Mouse (Mus musculus) liver, adult (tissue): ENCODE measurements around the gene Nacc1.

Experiments used
- GATA4 ChIP-seq: IDR thresholded peaks from 2 replicates; pipeline ENCODE4 v1.6.1; 2014; ENCODE audit warnings: mild to moderate bottlenecking, low read length; ENCODE audit not compliant: insufficient replicate concordance

The Nacc1 gene

DNA sequence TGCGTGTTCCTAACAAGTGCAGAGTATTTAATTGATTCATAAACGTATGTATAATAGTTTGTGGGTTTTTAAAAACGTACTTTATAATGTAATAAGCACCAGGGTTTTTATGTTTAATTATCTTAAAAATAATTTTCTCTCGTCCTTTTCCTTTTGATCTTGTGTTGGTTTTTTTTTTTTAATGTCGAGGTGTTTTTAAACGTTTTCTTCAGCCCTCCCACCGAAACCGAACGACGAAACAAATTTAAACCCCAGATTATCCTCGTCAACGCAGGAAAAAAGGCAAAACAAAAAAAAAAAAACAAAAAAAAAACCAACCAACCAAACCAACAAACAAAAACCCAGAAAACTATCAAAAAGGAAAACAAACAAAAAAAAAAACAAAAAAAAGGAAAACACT is 18.3 kb upstream of the Nacc1 start:
- TF ChIP-seq GATA4 = no peak

DNA sequence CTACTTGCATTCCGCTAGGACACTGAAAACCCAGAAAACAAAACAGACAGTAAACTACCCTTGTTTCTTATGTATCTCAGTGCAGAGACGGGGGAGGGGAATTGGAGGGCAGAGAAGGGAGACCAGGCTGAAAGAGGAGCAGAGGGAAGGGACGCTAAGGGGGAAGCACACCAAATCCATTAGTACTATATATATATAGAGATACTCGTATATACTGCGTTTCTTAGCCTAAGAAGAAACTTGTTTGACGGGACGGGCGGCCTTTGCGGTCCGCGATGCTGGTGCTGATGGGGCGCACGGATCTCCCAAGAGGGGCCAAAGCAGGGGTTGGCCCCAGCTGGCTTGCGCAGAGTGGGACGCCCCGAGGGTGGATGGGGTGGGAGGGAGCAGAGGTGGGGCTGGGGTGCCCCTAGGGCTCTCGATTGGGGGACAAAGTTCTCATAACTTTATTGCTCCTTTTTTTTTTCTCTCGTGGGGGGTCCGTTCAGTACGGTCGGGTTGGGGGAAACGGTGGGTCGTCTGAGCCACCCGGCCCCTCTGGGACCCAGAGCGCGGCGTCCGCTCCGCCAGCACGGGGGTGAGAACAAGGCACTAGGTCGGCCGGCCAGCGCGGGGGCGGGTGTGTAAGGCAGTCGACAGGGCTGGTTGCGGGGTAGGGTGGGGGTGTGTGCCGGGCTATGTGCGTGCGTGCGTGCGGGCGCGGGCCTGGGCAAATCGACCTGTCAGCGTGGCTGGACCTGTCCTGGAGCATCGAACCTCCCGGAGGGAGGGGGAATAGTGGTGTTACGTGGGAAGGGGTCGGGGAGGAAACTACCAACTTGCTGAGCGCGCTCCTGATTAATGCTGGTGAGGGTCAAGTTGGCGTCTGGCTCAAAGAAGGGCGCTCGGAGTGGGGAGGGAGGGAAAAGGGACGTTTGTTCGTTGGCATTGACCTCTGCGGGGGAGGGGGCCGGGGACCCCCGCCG is 17.5 kb upstream of the Nacc1 start:
- no peak for TF ChIP-seq GATA4

- TF ChIP-seq GATA4 = no peak
These were observed 16.7 kb upstream of the Nacc1 start for GRCm38 (mm10) chr8:84704356-84704755.

GRCm38 (mm10) chr8:84703466-84704249 is 16.0 kb upstream of the Nacc1 start:
- no peak for TF ChIP-seq GATA4

DNA sequence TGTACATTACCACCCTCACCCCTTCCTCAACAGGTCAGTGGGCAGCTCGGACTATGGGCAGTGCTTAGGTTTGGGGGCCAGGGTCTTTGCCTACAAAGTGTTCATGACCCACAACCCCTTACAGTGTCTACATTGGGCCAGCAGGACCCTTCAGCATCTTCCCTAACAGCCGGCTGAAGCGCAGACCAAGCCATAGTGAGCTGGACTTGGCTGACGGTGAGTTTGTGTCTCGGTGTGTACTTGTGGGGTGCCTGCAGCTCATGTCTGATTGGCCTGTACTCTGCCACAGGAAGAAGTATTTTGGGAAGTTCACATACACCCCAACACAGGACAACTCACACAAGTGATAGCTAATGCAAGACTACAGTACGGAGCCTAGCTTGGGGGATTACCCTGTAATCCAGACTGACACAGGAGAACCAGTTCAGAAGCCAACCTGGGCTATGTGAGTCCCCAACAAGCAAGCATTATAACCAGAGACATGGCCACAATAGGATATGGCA is 15.4 kb upstream of the Nacc1 start:
- no peak for TF ChIP-seq GATA4

DNA sequence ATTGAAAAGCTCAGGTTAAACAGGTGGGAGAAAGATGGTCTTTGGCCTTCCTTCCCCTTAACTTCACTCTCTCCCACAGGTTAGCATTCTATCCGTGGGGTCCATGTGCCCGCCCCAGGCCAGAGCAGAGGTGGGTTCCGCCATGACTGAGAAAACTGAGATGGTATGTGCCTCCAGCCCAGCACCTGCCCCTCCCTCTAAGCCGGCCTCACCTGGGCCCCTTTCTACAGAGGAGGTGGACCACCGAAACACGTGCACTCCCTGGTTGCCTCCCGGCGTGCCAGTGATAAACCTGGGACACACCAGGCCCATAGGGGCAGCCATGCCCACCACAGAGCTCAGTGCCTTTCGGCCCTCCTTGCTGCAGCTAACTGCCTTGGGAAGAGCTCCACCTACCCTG is 14.9 kb upstream of the Nacc1 start:
- TF ChIP-seq GATA4 = no peak

GRCm38 (mm10) chr8:84700941-84701911 is 13.6 kb upstream of the Nacc1 start, which contains the start of gene Lyl1:
TSS of gene Lyl1 (plus strand) at chr8:84701457.
- peak; percentile 100 for TF ChIP-seq GATA4

DNA sequence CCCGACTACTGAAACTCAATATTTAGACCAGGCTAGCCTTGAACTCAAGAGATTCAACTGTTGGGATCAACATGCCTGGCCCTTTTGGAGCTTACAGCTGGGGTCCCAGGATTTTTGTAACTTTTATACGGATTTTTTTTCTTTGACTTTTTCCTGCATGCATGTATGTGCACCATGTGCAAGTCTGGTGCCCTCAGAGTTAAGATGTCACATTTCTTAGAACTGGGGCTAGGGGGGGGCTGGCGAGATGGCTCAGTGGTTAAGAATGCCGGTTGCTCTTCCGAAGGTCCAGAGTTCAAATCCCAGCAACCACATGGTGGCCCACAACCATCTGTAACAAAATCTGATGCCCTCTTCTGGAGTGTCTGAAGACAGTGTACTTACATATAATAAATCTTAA is 12.9 kb upstream of the Nacc1 start:
- no peak for TF ChIP-seq GATA4

- TF ChIP-seq GATA4 = no peak
These were observed 12.2 kb upstream of the Nacc1 start for GRCm38 (mm10) chr8:84699861-84700322.

- TF ChIP-seq GATA4 = no peak
These were observed 11.3 kb upstream of the Nacc1 start for GRCm38 (mm10) chr8:84698929-84699401.

DNA sequence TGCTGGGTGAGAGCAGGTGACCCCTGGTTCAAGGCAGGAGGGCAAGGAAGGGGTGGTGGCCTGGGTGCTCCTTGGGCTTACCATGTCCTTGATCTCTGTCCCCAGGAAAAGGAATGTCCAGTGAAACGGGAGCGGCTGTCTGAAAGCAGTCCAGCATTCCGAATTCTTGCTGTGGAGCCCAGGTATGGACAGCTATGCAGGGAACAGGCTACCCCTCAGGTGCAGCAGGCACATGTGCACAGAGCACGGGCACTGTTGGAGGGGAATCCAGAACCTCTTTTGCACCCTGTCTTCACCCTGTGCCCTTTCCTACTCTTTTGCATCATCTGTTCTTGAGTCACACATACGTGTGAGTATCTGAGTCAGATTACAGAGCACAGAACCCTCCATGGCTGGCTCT is 10.6 kb upstream of the Nacc1 start:
- TF ChIP-seq GATA4 = no peak

GRCm38 (mm10) chr8:84697166-84698130 is 9.8 kb upstream of the Nacc1 start:
- TF ChIP-seq GATA4 = no peak

DNA sequence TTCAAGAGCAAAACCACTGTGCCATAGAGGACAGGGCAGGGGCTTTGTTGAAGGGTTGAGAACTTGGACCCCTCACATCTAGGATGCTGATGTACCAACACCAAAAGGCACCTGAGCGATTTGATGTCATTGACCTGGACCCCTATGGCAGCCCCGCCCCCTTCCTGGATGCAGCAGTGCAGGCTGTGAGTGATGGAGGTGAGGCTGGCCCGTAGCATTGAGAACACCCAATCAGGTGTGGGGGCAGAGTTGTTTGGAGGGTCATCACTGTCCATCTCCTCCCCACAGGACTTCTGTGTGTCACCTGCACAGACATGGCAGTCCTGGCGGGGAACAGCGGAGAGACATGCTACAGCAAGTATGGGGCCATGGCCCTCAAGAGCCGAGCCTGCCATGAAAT is 7.5 kb upstream of the Nacc1 start:
- no peak for TF ChIP-seq GATA4

GRCm38 (mm10) chr8:84693332-84693731 is 5.7 kb upstream of the Nacc1 start:
- TF ChIP-seq GATA4 = no peak
